ENCODE assay signal across 8 mouse cellular contexts in the genomic region with DNA sequence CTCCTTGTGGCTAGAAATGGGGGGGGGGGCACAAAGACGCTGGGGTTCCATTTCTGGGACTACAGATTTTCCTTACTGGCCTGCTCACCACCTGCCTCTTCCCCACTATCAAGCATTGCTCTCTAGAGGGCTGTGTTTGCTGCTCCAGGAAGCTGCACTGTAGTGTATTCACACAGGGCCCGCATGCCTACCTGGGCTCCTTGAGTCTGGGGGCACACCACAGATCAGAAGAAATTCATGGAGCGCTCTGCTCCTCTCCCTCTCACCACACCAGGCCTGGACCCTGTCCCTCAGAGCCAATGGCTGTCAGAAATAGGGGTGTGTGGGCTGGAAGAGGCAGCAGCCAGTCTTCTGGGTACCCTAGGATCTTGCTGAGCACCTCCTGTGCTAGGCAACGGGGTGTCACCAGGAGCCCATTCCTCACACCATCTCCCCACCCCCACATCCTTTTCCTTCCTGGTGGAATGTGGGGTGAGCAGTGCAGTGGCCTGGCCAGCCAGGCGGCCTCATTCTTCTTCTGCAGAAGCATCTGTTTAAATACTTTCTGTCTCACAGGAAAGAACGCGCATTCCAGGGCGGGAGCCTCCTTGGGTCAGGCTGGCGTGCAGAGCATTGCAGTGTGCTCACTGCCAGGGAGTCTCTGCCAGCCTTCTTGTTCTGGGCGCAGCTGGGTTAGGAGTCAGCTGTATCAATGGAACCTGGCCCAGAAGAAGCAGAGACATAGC. TPM values are rescaled to one million over a fixed set of nuclear protein-coding genes. Genes with fewer than 3 reads are reported as not detected.
A peak's percentile ranks its signal among the peaks of the same experiment; 100 is the strongest.
DNase-seq lines count a peak whose midpoint lies in the region; TF ChIP-seq lines count a peak whose summit lies in the region.

No protein-coding gene starts in this region.

- intact Hi-C loops in heart, adult 2 months (cut with DNase I) = no loop called here

- H3K36me3 ChIP-seq in E14TG2a.4 (ENCODE audit: insufficient read depth, low read length) = no peaks in the 10 kb centered on the region
- H3K36me3 ChIP-seq in heart, adult 2 months (ENCODE audit: control insufficient read depth, insufficient read depth, low read length) = peaks cover 2% of the 10 kb centered on the region; the same call in 1 of the 2 replicates

- WGBS in heart, adult 2 months = 18% methylated on average over 10 of the region's 10 CpGs

- H3K9me3 ChIP-seq in E14TG2a.4 (ENCODE audit: low read length) = no peaks in the 10 kb centered on the region

- H3K27ac ChIP-seq in brown adipose tissue, adult 24 weeks (replicated peaks; ENCODE audit: low read depth, low read length) = peak overlapping the region; percentile 68
- H3K27ac ChIP-seq in heart, adult 2 months = peak overlapping the region; percentile 89

- no peaks in the 10 kb centered on the region for H3K79me2 ChIP-seq in heart, adult 2 months (replicated peaks; ENCODE audit: control insufficient read depth, insufficient read depth, low read length)

- no peak for TF ChIP-seq POLR2A in heart, adult 2 months (IDR thresholded peaks at IDR 0.05; ENCODE audit: insufficient read depth, low read depth, low read length)

- peaks cover 67% of the 10 kb centered on the region for H3K4me1 ChIP-seq in E14TG2a.4 (replicated peaks; ENCODE audit: low read depth, low read length)
- H3K4me1 ChIP-seq in brown adipose tissue, adult 24 weeks (ENCODE audit: control insufficient read depth, insufficient read depth, insufficient read length, low read length) = peaks cover 16% of the 10 kb centered on the region
- H3K4me1 ChIP-seq in heart, adult 2 months (ENCODE audit: control insufficient read depth, insufficient read depth, low read length) = peaks cover 10% of the 10 kb centered on the region

- H3K4me3 ChIP-seq in E14TG2a.4 (replicated peaks; ENCODE audit: low read length) = peak overlapping the region; percentile 58
- no peak overlapping the region for H3K4me3 ChIP-seq in brown adipose tissue, adult 24 weeks (ENCODE audit: insufficient read depth, low read depth, low read length)
- H3K4me3 ChIP-seq in heart, adult 2 months = 0 out of 2 replicates have a peak overlapping the region, but pooled peaks have one; percentile 15

- TF ChIP-seq EP300 in heart, adult 2 months (IDR thresholded peaks at IDR 0.05; ENCODE audit: insufficient read depth, low read depth, low read length) = peak; percentile 94

- peaks cover 36% of the 10 kb centered on the region for H3K27me3 ChIP-seq in E14TG2a.4 (ENCODE audit: insufficient read depth, low read length)
- H3K27me3 ChIP-seq in heart, adult 2 months (ENCODE audit: control insufficient read depth, insufficient read depth, low read length) = no peaks in the 10 kb centered on the region

- no peak for TF ChIP-seq CTCF in E14TG2a.4 (conservative IDR thresholded peaks at IDR 0.05; ENCODE audit: low read length)
- TF ChIP-seq CTCF in heart, adult 2 months (IDR thresholded peaks at IDR 0.05) = no peak

- peak overlapping the region; percentile 28 for H3K9ac ChIP-seq in heart, adult 2 months (ENCODE audit: low read depth, low read length)

- peak in 1 of 2 experiments; percentile 84 for DNase-seq in heart, adult 2 months
- peak; percentile 63 for DNase-seq in kidney, adult 18-20 months
- DNase-seq in lung, postnatal 14 days = peak; percentile 71
- peak; percentile 45 for DNase-seq in testis, postnatal 14 days (ENCODE audit: low spot score)
- no peak for DNase-seq in c-Kit-positive CD71-positive TER-119-positive erythroid progenitor cells, embryonic 14.5 days (ENCODE audit: low spot score)
- DNase-seq in spleen, postnatal 14 days (ENCODE audit: low spot score in 2 of 2) = no peak

RNA-seq across cellular contexts. Expression of gene Mrps23, which starts 31.4 kb away (rescaled TPM):
- polyA plus RNA-seq in brown adipose tissue, adult 24 weeks (2012; ENCODE audit: insufficient read depth, insufficient read length, missing spikeins) = 150 and 192 TPM in 2 replicates
- 100 to 1,000 TPM; 303 to 314 TPM for total RNA-seq in heart, adult 2 months (2021)
- polyA plus RNA-seq in heart, adult 2 months (2012; rRNA removed) = 121 and 142 TPM in 2 replicates

Comparison
In these comparisons a context has a peak if more than half of its experiments do, and no peak if none do; other contexts are left out.
1. DNase-seq: peak in kidney, adult 18-20 months (single experiment), lung, postnatal 14 days (single experiment) and testis, postnatal 14 days (single experiment); none in c-Kit-positive CD71-positive TER-119-positive erythroid progenitor cells, embryonic 14.5 days (single experiment) and spleen, postnatal 14 days (0 of 2).